Mouse (Mus musculus) ES-E14 (cell line): ENCODE data around the gene Ptprj. TPM values are rescaled to one million over a fixed set of nuclear protein-coding genes. Genes with fewer than 3 reads are reported as not detected.

ENCODE experiments used
- DNase-seq: peaks from one replicate; pipeline ENCODE4 v3.0.0-alpha.2; 2013; ENCODE audit warnings: low read depth, low spot score
- H3K27ac ChIP-seq: 2 replicates; pipeline ENCODE4 v1.5.1; 2012; ENCODE audit warnings: low read depth, mild to moderate bottlenecking, low read length, moderate library complexity, mixed read lengths; ENCODE audit not compliant: poor library complexity, insufficient read depth, severe bottlenecking
- H3K36me3 ChIP-seq: 2 replicates; pipeline ENCODE4 v1.6.1; 2012; ENCODE audit warnings: mild to moderate bottlenecking, low read length, moderate library complexity, mixed read lengths; ENCODE audit not compliant: control insufficient read depth, poor library complexity, insufficient read depth, severe bottlenecking
- H3K4me1 ChIP-seq, 2 experiments: fragments of 150-350 bp in 1 of 2; sonication (generic) in 1 of 2; 2 replicates each; pipeline ENCODE4 v1.6.1; 2012; ENCODE audit warnings: low read length in 2 of 2, mild to moderate bottlenecking in 1 of 2, mixed read lengths in 1 of 2; ENCODE audit not compliant: control insufficient read depth in 2 of 2, insufficient read depth in 2 of 2, poor library complexity in 1 of 2
- H3K4me3 ChIP-seq, 2 experiments: fragments of 150-350 bp in 1 of 2; sonication (generic) in 1 of 2; 2 replicates each; pipeline ENCODE4 v1.5.1; 2012; ENCODE audit warnings: low read length in 2 of 2, low read depth in 1 of 2, mild to moderate bottlenecking in 1 of 2, mixed read lengths in 1 of 2; ENCODE audit not compliant: insufficient read depth in 1 of 2, poor library complexity in 1 of 2, severe bottlenecking in 1 of 2
- H3K9ac ChIP-seq: 2 replicates; pipeline ENCODE4 v1.6.1; 2012; ENCODE audit warnings: low read depth, mild to moderate bottlenecking, low read length, mixed read lengths; ENCODE audit not compliant: poor library complexity, insufficient read depth, severe bottlenecking
- H3K9me3 ChIP-seq: fragments of 150-350 bp; sonication (generic); 2 replicates; pipeline ENCODE4 v1.6.1; 2012; ENCODE audit warnings: low read depth, mild to moderate bottlenecking, low read length; ENCODE audit not compliant: control insufficient read depth, insufficient read depth
- CHD2 ChIP-seq: IDR thresholded peaks from 2 replicates; pipeline ENCODE4 v1.6.1; 2014; ENCODE audit warnings: mild to moderate bottlenecking, low read depth, low read length, inconsistent platforms
- HCFC1 ChIP-seq: IDR thresholded peaks from 2 replicates; pipeline ENCODE4 v1.6.1; 2012; ENCODE audit warnings: low read length, inconsistent platforms, borderline replicate concordance; ENCODE audit not compliant: insufficient read depth
- MAFK ChIP-seq: IDR thresholded peaks from 2 replicates; pipeline ENCODE4 v1.6.1; 2014; ENCODE audit warnings: mild to moderate bottlenecking, low read depth, low read length, inconsistent platforms; ENCODE audit not compliant: insufficient read depth
- ZC3H11A ChIP-seq: IDR thresholded peaks from 2 replicates; pipeline ENCODE4 v1.6.1; 2012; ENCODE audit warnings: low read depth, mild to moderate bottlenecking, inconsistent platforms, low read length, borderline replicate concordance
- ZNF384 ChIP-seq: IDR thresholded peaks from 2 replicates; pipeline ENCODE4 v1.6.1; 2012; ENCODE audit warnings: low read depth, low read length, inconsistent platforms
- in situ Hi-C, 2 experiments: fragments of 600-800 bp; cut with MboI; formaldehyde crosslinking; loops; one replicate each; pipeline ENCODE4 v1.15.1; 2025; ENCODE audit warnings: low sequenced_read_pairs in 2 of 2, inconsistent platforms in 1 of 2; ENCODE audit not compliant: unreplicated experiment in 2 of 2
- total RNA-seq: library from RNA; depleted of rRNA; stranded (reverse); fragments of 300-350 nt; gene quantifications from 2 replicates; pipeline ENCODE4 v1.2.3, GENCODE M21; 2012

Ptprj gene
- total RNA-seq, 1 experiment: 10.7 TPM

- Histone ChIP-seq H3K9ac (no peak overlapping the region), H3K27ac (no peak overlapping the region), H3K9me3 (no peaks in the 10 kb centered on the region), H3K4me3 (no peak overlapping the region), H3K4me1 (peaks cover 0 to 7% of the 10 kb centered on the region in 2 experiments; a peak in 1 of 4 replicates), H3K36me3 (no peaks in the 10 kb centered on the region)
- no peak for DNase-seq
- in situ Hi-C loops: no loop called here
- TF ChIP-seq CHD2 (no peak), MAFK (no peak), ZNF384 (no peak), HCFC1 (no peak), ZC3H11A (no peak)
Measured at GRCm38 (mm10) chr2:90576411-90576810, 4.0 kb downstream of the Ptprj start.

- TF ChIP-seq ZC3H11A (no peak), HCFC1 (no peak), MAFK (no peak), ZNF384 (no peak), CHD2 (no peak)
- H3K9ac ChIP-seq: no peak overlapping the region
- in situ Hi-C loops: no loop called here
- no peak overlapping the region for H3K27ac ChIP-seq
- no peaks in the 10 kb centered on the region for H3K36me3 ChIP-seq
- H3K4me1 ChIP-seq: 0 out of 4 replicates have a peak, but pooled peaks cover 0 to 2% of the 10 kb centered on the region in 2 experiments
- no peak for DNase-seq
- H3K9me3 ChIP-seq: no peaks in the 10 kb centered on the region
- no peak overlapping the region for H3K4me3 ChIP-seq
Measured at GRCm38 (mm10) chr2:90575713-90576112, 4.7 kb downstream of the Ptprj start.

GRCm38 (mm10) chr2:90575116-90575515 is 5.3 kb downstream of the Ptprj start:
- DNase-seq: no peak
- Histone ChIP-seq H3K36me3 (no peaks in the 10 kb centered on the region), H3K9ac (no peak overlapping the region), H3K9me3 (no peaks in the 10 kb centered on the region), H3K4me3 (no peak overlapping the region), H3K4me1 (0 out of 4 replicates have a peak, but pooled peaks cover 0 to 2% of the 10 kb centered on the region in 2 experiments), H3K27ac (no peak overlapping the region)
- in situ Hi-C loops: no loop called here
- no peak for TF ChIP-seq MAFK
- TF ChIP-seq CHD2: no peak
- no peak for TF ChIP-seq ZC3H11A
- TF ChIP-seq HCFC1: no peak
- TF ChIP-seq ZNF384: no peak

- Histone ChIP-seq H3K36me3 (no peaks in the 10 kb centered on the region), H3K27ac (no peak overlapping the region), H3K9me3 (no peaks in the 10 kb centered on the region), H3K4me3 (no peak overlapping the region), H3K4me1 (0 out of 4 replicates have a peak, but pooled peaks cover 0 to 2% of the 10 kb centered on the region in 2 experiments), H3K9ac (no peak overlapping the region)
- no peak for DNase-seq
- in situ Hi-C loops: no loop called here
- TF ChIP-seq HCFC1 (no peak), ZNF384 (no peak), CHD2 (no peak), ZC3H11A (no peak), MAFK (no peak)
Measured at GRCm38 (mm10) chr2:90574536-90574935, 5.9 kb downstream of the Ptprj start.
